8 mouse cellular contexts compared by ENCODE assay signal in the genomic region with DNA sequence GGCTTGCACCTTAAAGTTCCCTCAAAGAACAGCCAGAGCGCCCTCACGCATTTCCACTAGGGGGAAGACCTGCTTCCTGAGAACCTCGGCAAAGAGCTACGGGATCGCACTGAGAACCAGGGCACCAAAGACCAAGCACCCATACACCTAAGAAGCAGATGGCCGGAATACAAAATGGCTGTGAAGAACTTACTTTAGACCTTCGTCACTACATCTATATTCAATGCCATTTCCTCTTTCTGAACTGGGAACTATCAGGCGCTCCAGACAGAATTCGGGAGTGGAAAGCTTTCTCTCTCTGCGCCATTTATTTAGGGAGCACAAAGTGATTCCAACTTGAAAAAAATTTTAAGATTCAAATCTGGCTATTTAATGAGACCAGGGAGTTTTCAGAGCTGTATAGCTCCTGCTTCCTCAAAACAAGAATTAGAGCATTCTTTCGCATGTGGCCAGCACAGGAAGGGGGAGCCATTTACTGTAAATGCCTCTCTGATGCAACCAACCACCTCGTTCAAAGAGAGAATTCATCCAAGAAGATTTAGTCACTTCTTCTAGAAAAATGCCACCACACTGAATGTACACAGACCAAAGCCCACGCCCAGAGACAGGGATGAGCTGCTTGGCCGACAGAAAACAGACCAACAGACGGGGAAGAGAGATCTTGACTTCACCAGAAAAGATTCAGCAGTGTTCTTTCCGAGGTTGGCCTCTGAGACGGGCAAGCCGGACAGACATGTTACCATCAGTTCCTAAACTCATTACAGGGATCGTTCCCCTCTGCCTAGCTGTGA.
DNase-seq lines count a peak whose midpoint lies in the region; ATAC-seq lines count a peak whose summit lies in the region.

No protein-coding gene starts in this region.

- DNase-seq in heart, adult 9 months (ENCODE audit: low spot score in 2 of 2) = no peak
- DNase-seq in c-Kit-positive CD71-positive TER-119-negative erythroid progenitor cells, embryonic 14.5 days (ENCODE audit: low read depth) = peak; percentile 86
- peak; percentile 42 to 57 for DNase-seq in spleen, postnatal 14 days (ENCODE audit: low spot score in 2 of 2)
- no peak for DNase-seq in cerebellum, adult 11-12 months
- DNase-seq in testis, postnatal 10 days (ENCODE audit: low spot score) = no peak

- H3K27ac ChIP-seq in heart, embryonic 12.5 days (ENCODE audit: poor library complexity, severe bottlenecking) = no peak overlapping the region
- H3K27ac ChIP-seq in liver, embryonic 12.5 days = peak overlapping the region; percentile 77

- H3K4me2 ChIP-seq in heart, embryonic 12.5 days = peak overlapping the region; percentile 33; the same call in 1 of the 2 replicates
- H3K4me2 ChIP-seq in liver, embryonic 12.5 days = peak overlapping the region; percentile 75

- no peaks in the 10 kb centered on the region for H3K27me3 ChIP-seq in heart, embryonic 12.5 days (replicated peaks)
- no peaks in the 10 kb centered on the region for H3K27me3 ChIP-seq in liver, embryonic 12.5 days (replicated peaks)

- no peak overlapping the region for H3K9ac ChIP-seq in heart, embryonic 12.5 days
- peak overlapping the region; percentile 72 for H3K9ac ChIP-seq in liver, embryonic 12.5 days

- H3K4me1 ChIP-seq in heart, embryonic 12.5 days (replicated peaks) = peaks cover 20% of the 10 kb centered on the region
- peaks cover 39% of the 10 kb centered on the region for H3K4me1 ChIP-seq in liver, embryonic 12.5 days

- H3K9me3 ChIP-seq in heart, embryonic 12.5 days (replicated peaks) = no peaks in the 10 kb centered on the region
- H3K9me3 ChIP-seq in liver, embryonic 12.5 days (replicated peaks) = no peaks in the 10 kb centered on the region

- ATAC-seq in heart, embryonic 12.5 days (ENCODE audit: insufficient number of reproducible peaks, low FRiP score) = no peak
- ATAC-seq in CD4-positive, CD25-positive, alpha-beta regulatory T cell, adult 4 months = peak; percentile 28
- peak; percentile 75 for ATAC-seq in liver, embryonic 12.5 days

- H3K36me3 ChIP-seq in heart, embryonic 12.5 days = no peaks in the 10 kb centered on the region
- H3K36me3 ChIP-seq in liver, embryonic 12.5 days = peaks cover 8% of the 10 kb centered on the region

- 61% methylated on average over 19 of the region's 19 CpGs for WGBS in heart, embryonic 12.5 days
- WGBS in liver, embryonic 12.5 days (ENCODE audit: insufficient replicate concordance) = 15% methylated on average over 19 of the region's 19 CpGs

- H3K4me3 ChIP-seq in heart, embryonic 12.5 days = no peak overlapping the region
- peak overlapping the region; percentile 63 for H3K4me3 ChIP-seq in liver, embryonic 12.5 days

Comparison
In these comparisons a context has a peak if more than half of its experiments do, and no peak if none do; other contexts are left out.
1. DNase-seq: peak in c-Kit-positive CD71-positive TER-119-negative erythroid progenitor cells, embryonic 14.5 days (single experiment) and spleen, postnatal 14 days (2 of 2); none in heart, adult 9 months (0 of 2), cerebellum, adult 11-12 months (single experiment) and testis, postnatal 10 days (single experiment).